Mouse (Mus musculus) brain, embryonic 14.5 days (tissue): ENCODE measurements at regions not wholly inside any gene's neighbourhood (a gene's known extent, or its start where the extent isn't known, plus 50 kb on each side); places are given as distances from the start of the nearest gene placed in this dataset.

Source experiments
- CTCF ChIP-seq: fragments of 200-500 bp; IDR thresholded peaks from 2 replicates; pipeline ENCODE4 v1.5.1; 2012; ENCODE audit warnings: inconsistent platforms, mild to moderate bottlenecking, moderate library complexity, borderline replicate concordance; ENCODE audit not compliant: insufficient read depth, insufficient read length; ENCODE audit errors: extremely low read depth
- POLR2A ChIP-seq: fragments of 200-500 bp; IDR thresholded peaks from 2 replicates; pipeline ENCODE4 v1.6.1; 2012; ENCODE audit warnings: mild to moderate bottlenecking, inconsistent platforms, borderline replicate concordance; ENCODE audit not compliant: poor library complexity, insufficient read depth, insufficient read length, severe bottlenecking; ENCODE audit errors: extremely low read depth

DNA sequence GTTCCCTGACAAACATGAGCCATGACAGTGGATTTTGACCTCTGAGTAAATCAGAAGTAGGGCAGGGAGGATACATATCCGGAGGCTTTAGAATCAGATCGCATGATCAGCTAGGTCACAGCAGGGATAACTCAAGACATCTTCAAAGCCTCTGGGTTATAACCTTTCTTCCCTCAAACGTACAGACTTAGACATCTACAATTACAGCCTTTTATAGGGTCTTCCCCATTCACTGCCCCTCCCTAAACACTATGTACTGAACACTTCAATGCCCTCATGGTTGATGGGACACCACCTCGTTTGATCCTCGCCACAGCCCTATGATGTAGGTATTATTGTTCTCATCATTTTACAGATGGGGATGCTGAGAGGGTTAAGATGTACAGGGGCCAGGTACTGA is 163.8 kb upstream of the Mpped2 start:
- no peak for TF ChIP-seq CTCF
- TF ChIP-seq POLR2A = no peak
